Mouse (Mus musculus): ENCODE measurements at regions not wholly inside any gene's neighbourhood (a gene's known extent, or its start where the extent isn't known, plus 50 kb on each side); places are given as distances from the start of the nearest gene placed in this dataset.

DNA sequence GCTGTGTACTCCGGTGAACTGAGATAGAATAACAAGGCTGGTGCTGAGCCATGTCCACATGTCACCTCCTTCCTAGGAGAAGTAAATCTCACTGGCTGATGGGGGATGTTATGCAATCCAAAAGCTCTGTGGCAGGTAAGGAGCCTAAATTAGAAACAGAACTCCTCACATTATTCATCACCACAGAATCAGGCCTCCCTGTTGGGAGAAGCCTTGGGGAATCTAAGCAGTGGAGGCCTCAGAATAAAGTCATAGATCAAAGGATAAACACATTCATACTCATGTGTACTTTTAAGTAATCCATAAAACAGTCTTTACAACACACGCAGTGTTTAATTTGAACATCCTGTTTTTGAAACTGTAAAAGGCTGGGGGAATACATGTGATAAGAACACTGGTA, 1318.7 kb downstream of the Slc22a22 start:
- TF ChIP-seq CTCF (IDR thresholded peaks at IDR 0.05; ENCODE audit: low read depth, low read length) (no peak), POLR2A (IDR thresholded peaks at IDR 0.05; ENCODE audit: borderline replicate concordance, low read depth, low read length) (no peak)

All from bone marrow macrophage, adult 2 months (primary cell).